Mouse (Mus musculus) lung, postnatal 0 days (tissue): ENCODE measurements at regions not wholly inside any gene's neighbourhood (a gene's known extent, or its start where the extent isn't known, plus 50 kb on each side); places are given as distances from the start of the nearest gene placed in this dataset.

Source experiments
- CTCF ChIP-seq: IDR thresholded peaks from 2 replicates; pipeline ENCODE4 v1.5.1; 2016; ENCODE audit warnings: antibody characterized with exemption, mild to moderate bottlenecking
- EP300 ChIP-seq: IDR thresholded peaks from 2 replicates; pipeline ENCODE4 v1.6.1; 2016; ENCODE audit warnings: antibody characterized with exemption, mild to moderate bottlenecking, control low read depth

- TF ChIP-seq CTCF (no peak), EP300 (no peak)
Measured at GRCm38 (mm10) chr12:44796847-44797246, 277.7 kb downstream of the Stxbp6 start.
